Mouse (Mus musculus): ENCODE results near the gene Slc35b2. TPM values are rescaled to one million over a fixed set of nuclear protein-coding genes. Genes with fewer than 3 reads are reported as not detected.

The Slc35b2 gene
- total and polyA plus RNA-seq, 3 experiments = 57.2 to 101 (median 73.9) TPM

DNA sequence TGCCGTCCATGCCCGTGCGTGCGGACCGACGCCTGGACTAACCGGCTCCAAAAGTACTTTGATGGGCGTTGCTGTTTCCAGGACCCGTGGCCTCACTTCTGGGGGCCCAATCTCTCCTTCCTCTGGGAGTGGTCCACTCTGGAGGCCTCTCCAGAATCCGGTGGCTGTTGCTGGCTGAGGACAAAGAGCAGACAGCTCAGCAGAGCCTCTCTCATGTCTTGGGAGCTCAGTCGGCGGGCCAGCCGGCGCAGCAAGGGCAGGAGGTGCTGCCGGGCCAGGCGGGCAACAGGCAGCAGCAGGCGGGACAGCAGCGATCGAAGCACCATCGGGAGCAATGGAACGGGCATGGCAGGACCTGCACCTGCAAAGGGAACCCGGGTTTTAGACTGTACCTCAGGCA is 37.7 kb downstream of the Slc35b2 start:
- Histone ChIP-seq H3K27ac (ENCODE audit: insufficient read depth, low read depth) (no peak overlapping the region), H3K9ac (ENCODE audit: insufficient read depth, low read depth) (no peak overlapping the region), H3K9me3 (replicated peaks; ENCODE audit: low read length) (no peaks in the 10 kb centered on the region), H3K4me3 (replicated peaks in 1 of 3; ENCODE audit: low read depth in 2 of 3, low read length in 2 of 3, poor library complexity in 1 of 3) (no peak overlapping the region), H3K36me3 (replicated peaks in 1 of 2; ENCODE audit: control insufficient read depth in 1 of 2, insufficient read depth in 1 of 2, low read length in 1 of 2) (no peaks in the 10 kb centered on the region), H3K27me3 (replicated peaks) (peaks cover 1% of the 10 kb centered on the region), H3K4me2 (ENCODE audit: insufficient read depth, low read depth, poor library complexity, severe bottlenecking) (no peak overlapping the region), H3K79me2 (replicated peaks; ENCODE audit: control insufficient read depth, extremely low read depth, insufficient read depth, poor library complexity, severe bottlenecking) (no peaks in the 10 kb centered on the region), H3K4me1 (ENCODE audit: control insufficient read depth in 1 of 2, insufficient read depth in 2 of 2) (peaks cover 5 to 23% of the 10 kb centered on the region in 2 experiments; a peak in 3 of 4 replicates)
- in situ Hi-C loops (cut with MboI; ENCODE audit: low pct_ligation_motif_present, low pct_unique_long_range_greater_than_20kb, low sequenced_read_pairs) (no loop called here), dilution Hi-C loops (cut with MboI; ENCODE audit: extremely low pct_ligation_motif_present, extremely low pct_unique_long_range_greater_than_20kb, low sequenced_read_pairs) (no loop called here)
- TF ChIP-seq PAX5 (IDR thresholded peaks at IDR 0.05; ENCODE audit: low read length) (no peak), RCOR1 (conservative IDR thresholded peaks at IDR 0.05; ENCODE audit: low read depth, low read length) (no peak), BHLHE40 (IDR thresholded peaks at IDR 0.05; ENCODE audit: low read depth, low read length) (no peak)
- DNase-seq (ENCODE audit: extremely low read depth) = no peak

DNA sequence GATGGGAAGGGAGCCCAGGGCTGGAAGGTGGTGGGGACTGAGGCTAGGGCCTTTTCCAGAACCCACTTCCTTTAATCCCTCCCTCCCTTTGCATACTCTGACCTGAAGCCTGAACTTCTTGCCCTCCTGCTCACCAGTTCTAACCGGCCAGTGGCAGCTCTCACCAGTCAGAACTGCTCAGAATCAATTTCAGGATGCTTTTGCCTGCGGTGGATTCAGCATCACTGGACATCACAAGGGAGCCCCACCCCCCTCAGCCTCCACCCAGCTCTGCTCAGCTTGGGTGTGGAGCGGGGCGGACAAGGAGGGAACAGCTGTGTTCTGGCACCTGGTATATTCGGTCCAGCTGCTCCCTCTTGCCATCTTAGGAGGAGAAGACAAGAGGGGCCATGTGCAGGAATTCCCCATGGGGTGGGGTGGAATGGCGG is 38.2 kb downstream of the Slc35b2 start, which contains the start of gene Mymx:
Mymx (minus strand) TSS at position 226 of the 428 bp plus-strand sequence.
- Histone ChIP-seq H3K4me3 (replicated peaks in 1 of 3; ENCODE audit: low read depth in 2 of 3, low read length in 2 of 3, poor library complexity in 1 of 3) (no peak within 1 kb of the TSS), H3K27me3 (replicated peaks) (peaks cover 1% of the 10 kb centered on the region), H3K36me3 (replicated peaks in 1 of 2; ENCODE audit: control insufficient read depth in 1 of 2, insufficient read depth in 1 of 2, low read length in 1 of 2) (no peaks in the 10 kb centered on the region), H3K9me3 (replicated peaks; ENCODE audit: low read length) (no peaks in the 10 kb centered on the region), H3K27ac (ENCODE audit: insufficient read depth, low read depth) (no peak within 1 kb of the TSS), H3K4me1 (ENCODE audit: control insufficient read depth in 1 of 2, insufficient read depth in 2 of 2) (peaks cover 3 to 18% of the 10 kb centered on the region in 2 experiments; a peak in 3 of 4 replicates), H3K4me2 (ENCODE audit: insufficient read depth, low read depth, poor library complexity, severe bottlenecking) (no peak within 1 kb of the TSS), H3K79me2 (replicated peaks; ENCODE audit: control insufficient read depth, extremely low read depth, insufficient read depth, poor library complexity, severe bottlenecking) (no peaks in the 10 kb centered on the region), H3K9ac (ENCODE audit: insufficient read depth, low read depth) (no peak within 1 kb of the TSS)
- dilution Hi-C loops (cut with MboI; ENCODE audit: extremely low pct_ligation_motif_present, extremely low pct_unique_long_range_greater_than_20kb, low sequenced_read_pairs) = no loop called here
- no peak for DNase-seq (ENCODE audit: extremely low read depth)
- TF ChIP-seq POLR2AphosphoS2 (IDR thresholded peaks at IDR 0.05; ENCODE audit: low read depth, low read length) (no peak), TCF12 (IDR thresholded peaks at IDR 0.05; ENCODE audit: low read depth, low read length) (no peak), SMC3 (IDR thresholded peaks at IDR 0.05; ENCODE audit: low read depth, low read length) (no peak), MAX (IDR thresholded peaks at IDR 0.05; ENCODE audit: low read length) (no peak), MEF2A (IDR thresholded peaks at IDR 0.05; ENCODE audit: borderline replicate concordance, low read depth, low read length) (no peak), JUND (conservative IDR thresholded peaks at IDR 0.05; ENCODE audit: low read depth, low read length) (no peak), CTCF (conservative IDR thresholded peaks at IDR 0.05 in 1 of 2, IDR thresholded peaks at IDR 0.05 in 1 of 2; ENCODE audit: low read depth in 2 of 2, low read length in 2 of 2) (no peak), RCOR1 (conservative IDR thresholded peaks at IDR 0.05; ENCODE audit: low read depth, low read length) (no peak)
- in situ Hi-C loops (cut with MboI; ENCODE audit: low pct_ligation_motif_present, low pct_unique_long_range_greater_than_20kb, low sequenced_read_pairs) = no loop called here

DNA sequence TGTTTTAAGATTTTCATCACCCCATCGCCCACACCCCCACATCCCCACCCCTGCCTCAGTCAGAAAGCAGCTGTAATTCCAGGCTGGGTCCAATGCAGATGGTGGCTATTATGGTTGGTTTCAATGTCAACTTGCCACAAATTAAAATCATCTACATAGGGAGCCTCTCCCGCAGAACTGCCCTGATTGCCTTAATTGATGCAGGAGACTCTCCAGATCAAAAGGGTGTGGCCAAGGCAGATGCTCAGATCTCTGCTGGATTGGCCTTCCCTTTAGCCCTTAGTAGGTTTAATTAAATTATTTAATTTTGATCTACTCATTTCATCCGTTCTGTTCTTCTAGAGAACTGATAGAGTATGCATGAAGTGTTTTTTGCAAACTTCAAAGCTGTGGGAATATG is 39.3 kb downstream of the Slc35b2 start:
- no peaks in the 10 kb centered on the region for H3K36me3 ChIP-seq (replicated peaks in 1 of 2; ENCODE audit: control insufficient read depth in 1 of 2, insufficient read depth in 1 of 2, low read length in 1 of 2)
- H3K79me2 ChIP-seq (replicated peaks; ENCODE audit: control insufficient read depth, extremely low read depth, insufficient read depth, poor library complexity, severe bottlenecking) = no peaks in the 10 kb centered on the region
- H3K27me3 ChIP-seq (replicated peaks) = peaks cover 1% of the 10 kb centered on the region
- H3K4me1 ChIP-seq (ENCODE audit: control insufficient read depth in 1 of 2, insufficient read depth in 2 of 2) = peaks cover 0 to 11% of the 10 kb centered on the region in 2 experiments; a peak in 2 of 4 replicates
- H3K4me3 ChIP-seq (replicated peaks in 1 of 3; ENCODE audit: low read depth in 2 of 3, low read length in 2 of 3, poor library complexity in 1 of 3) = no peak overlapping the region
- in situ Hi-C loops (cut with MboI; ENCODE audit: low pct_ligation_motif_present, low pct_unique_long_range_greater_than_20kb, low sequenced_read_pairs) (no loop called here), dilution Hi-C loops (cut with MboI; ENCODE audit: extremely low pct_ligation_motif_present, extremely low pct_unique_long_range_greater_than_20kb, low sequenced_read_pairs) (no loop called here)
- no peak overlapping the region for H3K27ac ChIP-seq (ENCODE audit: insufficient read depth, low read depth)
- DNase-seq (ENCODE audit: extremely low read depth) = no peak
- no peak for TF ChIP-seq ZNF384 (IDR thresholded peaks at IDR 0.05; ENCODE audit: low read depth, low read length)
- no peak for TF ChIP-seq CHD1 (IDR thresholded peaks at IDR 0.05; ENCODE audit: low read depth, low read length)
- no peak for TF ChIP-seq MYC (IDR thresholded peaks at IDR 0.05; ENCODE audit: low read depth, low read length)
- no peak for TF ChIP-seq USF2 (conservative IDR thresholded peaks at IDR 0.05; ENCODE audit: low read depth, low read length)
- TF ChIP-seq ZMIZ1 (IDR thresholded peaks at IDR 0.05; ENCODE audit: low read depth, low read length) = no peak
- TF ChIP-seq JUN (IDR thresholded peaks at IDR 0.05; ENCODE audit: insufficient read depth, low read depth, low read length) = no peak
- no peak for TF ChIP-seq TBP (conservative IDR thresholded peaks at IDR 0.05; ENCODE audit: low read depth, low read length)
- no peak for TF ChIP-seq EP300 (IDR thresholded peaks at IDR 0.05; ENCODE audit: low read length)
- TF ChIP-seq ZKSCAN1 (IDR thresholded peaks at IDR 0.05; ENCODE audit: borderline replicate concordance, low read depth, low read length) = no peak
- TF ChIP-seq MAFK (IDR thresholded peaks at IDR 0.05; ENCODE audit: insufficient replicate concordance, low read length) = no peak
- TF ChIP-seq NELFE (IDR thresholded peaks at IDR 0.05; ENCODE audit: low read depth, low read length) = no peak
- TF ChIP-seq RCOR1 (conservative IDR thresholded peaks at IDR 0.05; ENCODE audit: low read depth, low read length) = no peak
- no peak for TF ChIP-seq PAX5 (IDR thresholded peaks at IDR 0.05; ENCODE audit: low read length)
- no peak for TF ChIP-seq USF1 (IDR thresholded peaks at IDR 0.05; ENCODE audit: low read depth, low read length)
- TF ChIP-seq NRF1 (IDR thresholded peaks at IDR 0.05; ENCODE audit: low read depth, low read length) = no peak
- no peak for TF ChIP-seq MXI1 (IDR thresholded peaks at IDR 0.05; ENCODE audit: low read depth, low read length)
- no peak for TF ChIP-seq CHD2 (IDR thresholded peaks at IDR 0.05; ENCODE audit: low read length)
- no peak for TF ChIP-seq JUND (conservative IDR thresholded peaks at IDR 0.05; ENCODE audit: low read depth, low read length)
- no peak overlapping the region for H3K4me2 ChIP-seq (ENCODE audit: insufficient read depth, low read depth, poor library complexity, severe bottlenecking)
- H3K9me3 ChIP-seq (replicated peaks; ENCODE audit: low read length) = peaks cover 3% of the 10 kb centered on the region
- no peak overlapping the region for H3K9ac ChIP-seq (ENCODE audit: insufficient read depth, low read depth)

Data from CH12.LX (cell line).